Mouse (Mus musculus) small intestine, adult 2 months (tissue): ENCODE measurements at regions not wholly inside any gene's neighbourhood (a gene's known extent, or its start where the extent isn't known, plus 50 kb on each side); places are given as distances from the start of the nearest gene placed in this dataset.

Experiments
- H3K27ac ChIP-seq: fragments of 200-500 bp; 2 replicates; pipeline ENCODE4 v1.5.1; 2012; ENCODE audit warnings: low read depth, low read length, control low read depth, inconsistent platforms; ENCODE audit not compliant: insufficient read depth
- H3K27me3 ChIP-seq: fragments of 200-500 bp; 2 replicates; pipeline ENCODE4 v1.6.1; 2012; ENCODE audit warnings: mild to moderate bottlenecking, moderate library complexity, low read length, inconsistent platforms; ENCODE audit not compliant: control insufficient read depth, insufficient read depth
- H3K36me3 ChIP-seq: fragments of 200-500 bp; 2 replicates; pipeline ENCODE4 v1.6.1; 2012; ENCODE audit warnings: mild to moderate bottlenecking, low read length, control low read depth, inconsistent platforms; ENCODE audit not compliant: control insufficient read depth, insufficient read depth
- H3K4me1 ChIP-seq: fragments of 200-500 bp; 2 replicates; pipeline ENCODE4 v1.6.1; 2012; ENCODE audit warnings: low read length, inconsistent platforms, mixed read lengths; ENCODE audit not compliant: control insufficient read depth, insufficient read depth, insufficient read length
- H3K4me3 ChIP-seq: fragments of 200-500 bp; 2 replicates; pipeline ENCODE4 v1.5.1; 2012; ENCODE audit warnings: low read depth, mild to moderate bottlenecking, control low read depth, inconsistent platforms, low read length, moderate library complexity
- CTCF ChIP-seq: fragments of 200-500 bp; IDR thresholded peaks from 2 replicates; pipeline ENCODE4 v1.5.1; 2012; ENCODE audit warnings: low read depth, mild to moderate bottlenecking, control low read depth, inconsistent platforms, low read length, moderate library complexity, mixed read lengths; ENCODE audit not compliant: insufficient replicate concordance, insufficient read length; ENCODE audit errors: extremely low read depth
- POLR2A ChIP-seq: fragments of 200-500 bp; IDR thresholded peaks from 2 replicates; pipeline ENCODE4 v1.6.1; 2012; ENCODE audit warnings: low read depth, mild to moderate bottlenecking, control low read depth, inconsistent platforms, low read length, moderate library complexity
- WGBS: fragments of 180-500 bp; shearing (Covaris S2); methylation state at CpG from one replicate; pipeline ENCODE4 v1.1.7; 2018; 5-methylcytosine and 5-hydroxymethylcytosine counted together

- 67% methylated on average over 4 of the region's 4 CpGs for WGBS
- no peak overlapping the region for H3K27ac ChIP-seq
- H3K27me3 ChIP-seq, result no peaks in the 10 kb centered on the region
- H3K4me1 ChIP-seq, result no peaks in the 10 kb centered on the region
- TF ChIP-seq POLR2A (no peak), CTCF (no peak)
- H3K36me3 ChIP-seq, result no peaks in the 10 kb centered on the region
- no peak overlapping the region for H3K4me3 ChIP-seq
These were observed 343.3 kb upstream of the Clint1 start for GRCm38 (mm10) chr11:45508566-45508965.

DNA sequence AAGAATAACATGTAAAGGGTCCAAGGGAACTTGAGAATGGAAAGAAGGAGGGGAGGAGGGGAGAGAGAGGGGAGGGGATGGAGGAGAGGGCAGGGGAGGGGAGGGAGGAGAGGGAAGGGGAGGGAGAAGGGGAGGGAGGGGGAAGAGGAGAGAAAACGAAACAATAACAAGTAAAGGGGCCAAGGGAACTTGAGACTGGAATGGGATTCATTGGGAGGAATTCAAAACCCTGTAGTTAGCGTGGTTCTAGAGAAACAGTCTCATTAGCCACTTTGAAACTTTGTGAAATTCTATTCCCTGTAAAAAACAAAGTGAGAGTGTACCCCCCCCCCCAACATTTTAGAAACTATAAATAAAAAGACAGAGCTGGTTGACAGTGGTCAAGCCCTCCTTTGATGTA lies 342.6 kb upstream of the Clint1 start:
- Histone ChIP-seq H3K36me3 (no peaks in the 10 kb centered on the region), H3K4me3 (no peak overlapping the region), H3K4me1 (no peaks in the 10 kb centered on the region), H3K27me3 (no peaks in the 10 kb centered on the region), H3K27ac (no peak overlapping the region)
- TF ChIP-seq POLR2A (no peak), CTCF (no peak)
- 46% methylated on average over 2 of the region's 2 CpGs for WGBS

- no peak overlapping the region for H3K27ac ChIP-seq
These were observed 337.2 kb upstream of the Clint1 start for GRCm38 (mm10) chr11:45514415-45515271.

DNA sequence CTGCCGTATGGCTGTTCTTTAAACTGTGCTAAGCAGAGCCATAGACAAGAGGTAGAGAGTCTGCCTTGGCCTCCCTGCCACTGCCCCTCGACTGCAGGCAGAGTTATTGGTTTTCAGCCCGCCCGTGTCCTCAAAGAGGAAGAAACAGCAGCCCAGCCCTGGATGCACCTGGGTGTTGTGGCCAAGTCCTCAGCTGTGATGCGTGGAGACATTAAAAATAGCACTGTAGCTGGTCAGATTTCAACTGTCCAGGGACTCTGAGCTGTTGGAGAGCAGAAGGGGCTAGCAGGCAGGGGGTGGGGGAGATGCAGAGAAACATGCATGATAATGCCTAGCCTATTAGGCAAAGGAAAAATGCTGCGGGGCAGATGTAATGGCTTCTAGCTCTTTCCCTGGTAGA lies 327.1 kb upstream of the Clint1 start:
- Histone ChIP-seq H3K27ac (no peak overlapping the region), H3K27me3 (no peaks in the 10 kb centered on the region), H3K4me3 (no peak overlapping the region), H3K36me3 (no peaks in the 10 kb centered on the region), H3K4me1 (no peaks in the 10 kb centered on the region)
- WGBS, result 61% methylated on average over 6 of the region's 6 CpGs
- TF ChIP-seq CTCF (no peak), POLR2A (no peak)

More at GRCm38 (mm10) chr11:45514415-45515271, 337.2 kb upstream of the Clint1 start:
- no peak overlapping the region for H3K4me3 ChIP-seq
- no peaks in the 10 kb centered on the region for H3K4me1 ChIP-seq
- no peaks in the 10 kb centered on the region for H3K36me3 ChIP-seq
- H3K27me3 ChIP-seq, result no peaks in the 10 kb centered on the region
- TF ChIP-seq POLR2A, result no peak
- TF ChIP-seq CTCF, result no peak
- 79% methylated on average over 10 of the region's 10 CpGs for WGBS

- no peak overlapping the region for H3K27ac ChIP-seq
- H3K36me3 ChIP-seq, result no peaks in the 10 kb centered on the region
- H3K27me3 ChIP-seq, result no peaks in the 10 kb centered on the region
- WGBS, result 85% methylated on average over 9 of the region's 9 CpGs
- H3K4me3 ChIP-seq, result no peak overlapping the region
- no peaks in the 10 kb centered on the region for H3K4me1 ChIP-seq
- TF ChIP-seq CTCF (no peak), POLR2A (no peak)
These were observed 320.7 kb upstream of the Clint1 start for GRCm38 (mm10) chr11:45531044-45531626.

- WGBS, result 39% methylated on average over 7 of the region's 7 CpGs
These were observed 318.3 kb upstream of the Clint1 start for GRCm38 (mm10) chr11:45533402-45534056.

More at GRCm38 (mm10) chr11:45533402-45534056, 318.3 kb upstream of the Clint1 start:
- no peak for TF ChIP-seq POLR2A
- TF ChIP-seq CTCF, result peak; percentile 27; the same call in 1 of the 2 replicates
- no peaks in the 10 kb centered on the region for H3K4me1 ChIP-seq
- no peaks in the 10 kb centered on the region for H3K27me3 ChIP-seq
- H3K36me3 ChIP-seq, result no peaks in the 10 kb centered on the region
- H3K27ac ChIP-seq, result no peak overlapping the region
- H3K4me3 ChIP-seq, result no peak overlapping the region
